In genomic region chr12:24603266-24603665, GRCm38 (mm10) we compare ENCODE assay signal across 8 mouse cellular contexts. TPM values are rescaled to one million over a fixed set of nuclear protein-coding genes. Genes with fewer than 3 reads are reported as not detected.
DNase-seq lines count a peak whose midpoint lies in the region; ATAC-seq lines count a peak whose summit lies in the region.

No protein-coding gene starts in this region.

- peaks cover 2% of the 10 kb centered on the region; the same call in 1 of the 2 replicates for H3K4me1 ChIP-seq in embryonic facial prominence, embryonic 10.5 days
- H3K4me1 ChIP-seq in midbrain, embryonic 11.5 days (ENCODE audit: control insufficient read depth, insufficient read depth, low read length), result no peaks in the 10 kb centered on the region

- H3K27me3 ChIP-seq in embryonic facial prominence, embryonic 10.5 days (replicated peaks; ENCODE audit: low read depth, poor library complexity, severe bottlenecking), result peaks cover 10% of the 10 kb centered on the region
- H3K27me3 ChIP-seq in midbrain, embryonic 11.5 days (ENCODE audit: control insufficient read depth, insufficient read depth, low read length), result no peaks in the 10 kb centered on the region

- ATAC-seq in cerebellum, adult (ENCODE audit: insufficient number of reproducible peaks, low FRiP score, low TSS enrichment), result no peak
- peak; percentile 47 to 63; a peak in 2 of 4 replicates for ATAC-seq in hematopoietic stem cell, adult 5-6 weeks (replicated peaks in 1 of 2; ENCODE audit: insufficient read depth in 1 of 2, low FRiP score in 2 of 2, low TSS enrichment in 1 of 2, low read depth in 1 of 2, poor library complexity in 2 of 2, severe bottlenecking in 2 of 2)
- peak; percentile 68; the same call in 1 of the 2 replicates for ATAC-seq in midbrain, embryonic 11.5 days (ENCODE audit: low FRiP score)

- H3K36me3 ChIP-seq in embryonic facial prominence, embryonic 10.5 days (replicated peaks), result no peaks in the 10 kb centered on the region
- no peaks in the 10 kb centered on the region for H3K36me3 ChIP-seq in midbrain, embryonic 11.5 days (ENCODE audit: control insufficient read depth, insufficient read depth, low read length)

- peak; percentile 25 for DNase-seq in cerebellum, adult 11 months
- peak; percentile 34 for DNase-seq in adrenal gland, adult 8-10 months
- peak; percentile 76 for DNase-seq in embryonic facial prominence, embryonic 10.5 days (ENCODE audit: low spot score)
- peak; percentile 49 to 61 for DNase-seq in layer of hippocampus, postnatal 36 days
- peak; percentile 90 for DNase-seq in midbrain, embryonic 11.5 days (ENCODE audit: low spot score, missing footprints)
- peak; percentile 45 to 55 for DNase-seq in spleen, postnatal 36 days (ENCODE audit: low spot score in 2 of 2)

- H3K9me3 ChIP-seq in embryonic facial prominence, embryonic 10.5 days, result no peaks in the 10 kb centered on the region
- H3K9me3 ChIP-seq in midbrain, embryonic 11.5 days (ENCODE audit: control insufficient read depth, low read length), result no peaks in the 10 kb centered on the region

- H3K9ac ChIP-seq in midbrain, embryonic 11.5 days (ENCODE audit: low read length), result no peak overlapping the region

- no peak overlapping the region for H3K4me2 ChIP-seq in midbrain, embryonic 11.5 days

- 38% methylated on average over 2 of the region's 2 CpGs for WGBS in embryonic facial prominence, embryonic 10.5 days
- WGBS in midbrain, embryonic 11.5 days, result 39% methylated on average over 2 of the region's 2 CpGs

- no peak overlapping the region for H3K27ac ChIP-seq in embryonic facial prominence, embryonic 10.5 days (replicated peaks)
- no peak overlapping the region for H3K27ac ChIP-seq in midbrain, embryonic 11.5 days (ENCODE audit: low read depth, low read length)

- no peak overlapping the region for H3K4me3 ChIP-seq in embryonic facial prominence, embryonic 10.5 days
- no peak overlapping the region for H3K4me3 ChIP-seq in midbrain, embryonic 11.5 days (ENCODE audit: low read depth, low read length)

RNA-seq across cellular contexts. Expression of gene Grhl1, which starts 31.2 kb away (rescaled TPM):
- under 1 TPM; 0.46 to 0.73 (median 0.59) TPM for total RNA-seq in adrenal gland, adult 8-10 months (2022)
- polyA plus RNA-seq in embryonic facial prominence, embryonic 10.5 days (2016; fragmentation: Nextera tagmentation; extraction: Ambion mirVana), result 0.40 and 0.72 TPM in 2 replicates
- 0.25 and 1.1 TPM in 2 replicates for total RNA-seq in hematopoietic stem cell, adult 5-6 weeks (2017)
- 10 to 100 TPM; 25.1 to 27.7 TPM for total RNA-seq in layer of hippocampus, postnatal 36 days (2021)
- polyA plus RNA-seq in midbrain, embryonic 11.5 days (2014; fragmentation: Nextera tagmentation; extraction: Ambion mirVana), result 0.63 and 0.68 TPM in 2 replicates

RNA-seq across cellular contexts. Expression of gene Klf11, which starts 47.8 kb away (rescaled TPM):
- 10 to 100 TPM; 10.9 to 15.3 (median 13.7) TPM for total RNA-seq in adrenal gland, adult 8-10 months (2022)
- polyA plus RNA-seq in embryonic facial prominence, embryonic 10.5 days (2016; fragmentation: Nextera tagmentation; extraction: Ambion mirVana), result 10.3 and 10.5 TPM in 2 replicates
- 20.9 and 30.6 TPM in 2 replicates for total RNA-seq in hematopoietic stem cell, adult 5-6 weeks (2017)
- 1 to 10 TPM; 3.4 to 3.9 TPM for total RNA-seq in layer of hippocampus, postnatal 36 days (2021)
- polyA plus RNA-seq in midbrain, embryonic 11.5 days (2014; fragmentation: Nextera tagmentation; extraction: Ambion mirVana), result 15.8 and 17.0 TPM in 2 replicates

Comparison
In these comparisons a context has a peak if more than half of its experiments do, and no peak if none do; other contexts are left out.
1. DNase-seq: peak in every context shown above with its lines; median percentile 90 in midbrain, embryonic 11.5 days; 76 in embryonic facial prominence, embryonic 10.5 days; 55 in layer of hippocampus, postnatal 36 days; 50 in spleen, postnatal 36 days; 34 in adrenal gland, adult 8-10 months; 25 in cerebellum, adult 11 months.
2. RNA of gene Grhl1, which starts 31.2 kb away (total RNA-seq): 25.1 to 27.7 TPM in layer of hippocampus, postnatal 36 days; 0.46 to 0.73 TPM in adrenal gland, adult 8-10 months and 0.25 to 1.1 TPM in hematopoietic stem cell, adult 5-6 weeks; every median in the first group is over 10 times any median in the second.